ENCODE assay signal across 18 mouse cellular contexts in genomic region chr3:96055294-96055693, GRCm38 (mm10).
"Had no signal": no experiment of that assay in that cellular context is flagged by ENCODE, and none has a peak within 500 bp of the region (broad histone marks: within the 10 kb centered on the region; RNA-seq: fewer than 3 reads in every experiment).

No protein-coding gene starts in this region.

- H3K9me3 ChIP-seq: midbrain, embryonic 10.5 days; midbrain, embryonic 12.5 days; neural tube, embryonic 13.5 days; neural tube, embryonic 15.5 days had no signal

- ATAC-seq: midbrain, embryonic 16.5 days had no signal

- H3K4me3 ChIP-seq: midbrain, embryonic 10.5 days; midbrain, embryonic 12.5 days; myocyte; neural tube, embryonic 13.5 days; neural tube, embryonic 15.5 days had no signal

- H3K27me3 ChIP-seq: midbrain, embryonic 12.5 days; neural tube, embryonic 13.5 days; neural tube, embryonic 15.5 days had no signal

- H3K9ac ChIP-seq: lung, embryonic 14.5 days; midbrain, embryonic 12.5 days; neural tube, embryonic 13.5 days; neural tube, embryonic 15.5 days had no signal

- H3K4me2 ChIP-seq: lung, embryonic 14.5 days; midbrain, embryonic 12.5 days; neural tube, embryonic 13.5 days; neural tube, embryonic 15.5 days had no signal

- DNase-seq: lung, embryonic 14.5 days; lung, postnatal 10 days; lung, postnatal 4 days; midbrain, embryonic 14.5 days; retina, postnatal 1 day; right cerebral cortex, adult 18-20 months; right cerebral cortex, postnatal 25 days; right cerebral cortex, postnatal 4 days; spleen, adult 18-20 months; thymus, adult 18-20 months; thymus, postnatal 14 days; thymus, postnatal 36 days had no signal

- H3K27ac ChIP-seq: midbrain, embryonic 10.5 days; midbrain, embryonic 12.5 days; neural tube, embryonic 13.5 days; neural tube, embryonic 15.5 days had no signal
